Mouse (Mus musculus): ENCODE results near the gene Ubqln3.

The Ubqln3 gene

DNA sequence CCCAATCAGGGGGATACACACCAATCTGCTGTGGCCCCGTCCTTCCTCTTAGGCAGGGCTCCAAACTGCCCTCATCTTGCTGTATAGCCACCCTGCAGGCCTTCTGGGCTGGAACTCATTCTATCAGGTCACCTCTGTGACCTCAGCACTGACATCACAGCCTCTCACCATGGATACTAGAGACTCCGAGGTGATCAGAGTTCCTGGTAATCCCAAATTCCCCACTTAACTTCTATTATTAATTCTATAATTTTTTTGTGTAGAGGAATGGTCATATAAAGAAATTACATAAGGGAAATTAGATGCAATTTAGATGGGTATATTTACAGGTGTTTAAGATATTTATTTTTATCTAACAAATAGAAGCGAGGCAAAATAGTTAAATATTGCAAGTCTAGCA lies at the start of gene Ubqln3:
Gene Ubqln3, minus strand, starts transcription at position 101 of the 400 bp plus-strand sequence.
- DNase-seq (ENCODE audit: low spot score in 2 of 2), result no peak

DNA sequence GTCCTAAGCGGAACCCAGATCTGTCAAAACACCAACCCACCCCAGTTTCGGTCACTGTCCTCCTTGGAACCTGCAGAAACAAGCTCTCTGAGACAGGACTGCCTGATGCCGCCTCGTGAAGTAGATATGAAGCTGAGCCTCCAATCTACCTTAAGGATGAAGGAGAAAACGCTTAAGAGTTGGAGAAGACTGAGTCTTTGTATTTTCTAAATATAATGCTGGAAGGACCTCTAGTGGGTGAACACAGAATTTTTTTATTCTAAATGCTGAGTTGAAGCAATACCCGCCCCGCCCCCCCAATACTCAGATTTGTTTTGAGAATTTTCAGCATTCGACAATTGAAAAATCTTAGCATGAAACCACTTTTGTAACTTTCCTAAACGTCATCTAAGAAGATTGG lies 48.2 kb upstream of the Ubqln3 start:
- DNase-seq (ENCODE audit: low spot score in 2 of 2), result no peak

DNA sequence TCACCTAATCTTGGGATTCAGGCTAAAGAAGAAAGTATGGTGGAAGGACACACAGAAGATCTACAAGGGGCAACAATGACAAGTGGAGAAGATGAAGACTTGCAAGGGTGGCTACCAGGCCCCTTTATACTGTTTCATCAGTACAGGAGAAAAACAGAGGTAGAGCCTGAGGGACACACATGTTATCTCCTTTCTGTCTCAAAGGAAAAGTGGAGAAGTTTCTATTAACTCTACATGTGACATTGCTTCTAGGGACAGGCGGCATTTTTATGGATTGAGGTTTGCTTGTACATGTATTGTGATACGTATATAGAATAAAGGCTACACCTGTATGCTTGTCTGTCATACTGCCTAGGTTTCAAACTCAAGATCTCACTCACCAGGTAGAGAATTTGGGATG lies 40.2 kb upstream of the Ubqln3 start, which contains the start of gene Olfr648:
Gene Olfr648, minus strand, starts transcription at position 101 of the 400 bp plus-strand sequence.
- DNase-seq (ENCODE audit: low spot score in 2 of 2), result no peak

DNA sequence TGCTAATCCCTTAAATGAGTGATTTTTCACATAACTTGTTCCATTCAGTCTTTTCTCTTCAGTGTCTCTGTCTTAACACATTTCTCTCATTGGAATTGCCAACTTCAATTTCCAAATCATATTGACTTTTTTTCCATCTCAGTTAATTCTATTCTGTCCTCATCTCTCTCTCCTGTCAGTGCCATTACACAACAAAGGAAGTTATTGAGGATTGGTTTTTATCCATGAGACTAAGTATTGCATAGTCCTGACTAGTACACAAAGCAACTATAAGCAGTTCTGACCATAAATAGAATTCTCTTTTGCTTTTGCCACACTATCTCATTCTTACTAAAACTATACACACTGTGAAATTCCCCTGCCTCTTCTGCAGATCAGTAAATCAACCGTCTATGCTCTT lies 36.0 kb upstream of the Ubqln3 start:
- DNase-seq (ENCODE audit: low spot score in 2 of 2), result no peak

DNA sequence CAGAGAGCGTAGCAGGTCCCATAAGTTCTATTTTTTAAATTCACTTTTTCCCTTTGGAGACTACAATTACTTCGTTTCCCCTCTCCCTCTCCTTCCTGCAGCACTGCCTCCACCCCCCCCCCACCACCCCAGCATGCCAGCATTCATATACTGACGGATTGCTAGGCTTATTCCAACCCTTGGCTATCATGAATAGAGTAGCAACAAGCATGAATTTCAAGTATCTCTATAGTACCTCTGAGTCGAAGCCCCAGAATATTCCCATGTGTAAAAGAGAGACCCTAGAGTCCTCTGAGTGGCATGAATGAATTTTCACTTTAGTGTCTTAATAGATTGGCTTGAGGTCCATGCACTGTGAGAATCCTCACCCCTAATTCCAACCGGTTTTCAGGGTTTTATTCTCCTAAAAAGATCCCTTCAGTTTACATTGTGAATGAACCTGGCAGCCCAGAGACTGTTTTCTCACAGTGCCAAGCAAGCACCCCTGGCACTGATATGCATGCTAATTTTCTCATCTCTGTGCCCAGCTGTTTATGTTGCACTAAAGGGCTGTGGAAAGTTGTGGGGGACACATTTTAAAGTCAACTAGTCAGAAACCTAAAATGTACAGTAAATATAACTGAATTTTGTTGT lies 35.5 kb upstream of the Ubqln3 start:
- DNase-seq (ENCODE audit: low spot score in 2 of 2), result no peak

DNA sequence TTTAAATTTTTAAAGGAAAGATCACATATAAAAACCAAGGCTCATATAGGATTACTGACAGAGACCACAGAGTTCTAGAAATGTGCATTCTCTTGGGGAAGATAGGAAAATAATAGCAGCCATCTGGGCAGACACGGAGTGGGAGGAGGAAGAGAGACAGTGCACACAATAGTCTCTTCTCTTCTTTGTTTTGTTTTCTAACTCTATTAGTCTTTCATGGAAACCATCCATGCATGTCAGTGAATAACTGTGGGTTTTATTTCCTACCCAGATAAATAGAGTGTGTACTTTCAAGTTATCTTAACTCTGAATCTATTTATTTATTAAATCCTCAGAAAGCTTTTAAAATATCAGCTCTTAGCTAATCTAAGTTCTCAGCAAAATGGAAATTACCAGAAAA lies 32.0 kb upstream of the Ubqln3 start:
- DNase-seq (ENCODE audit: low spot score in 2 of 2), result no peak

DNA sequence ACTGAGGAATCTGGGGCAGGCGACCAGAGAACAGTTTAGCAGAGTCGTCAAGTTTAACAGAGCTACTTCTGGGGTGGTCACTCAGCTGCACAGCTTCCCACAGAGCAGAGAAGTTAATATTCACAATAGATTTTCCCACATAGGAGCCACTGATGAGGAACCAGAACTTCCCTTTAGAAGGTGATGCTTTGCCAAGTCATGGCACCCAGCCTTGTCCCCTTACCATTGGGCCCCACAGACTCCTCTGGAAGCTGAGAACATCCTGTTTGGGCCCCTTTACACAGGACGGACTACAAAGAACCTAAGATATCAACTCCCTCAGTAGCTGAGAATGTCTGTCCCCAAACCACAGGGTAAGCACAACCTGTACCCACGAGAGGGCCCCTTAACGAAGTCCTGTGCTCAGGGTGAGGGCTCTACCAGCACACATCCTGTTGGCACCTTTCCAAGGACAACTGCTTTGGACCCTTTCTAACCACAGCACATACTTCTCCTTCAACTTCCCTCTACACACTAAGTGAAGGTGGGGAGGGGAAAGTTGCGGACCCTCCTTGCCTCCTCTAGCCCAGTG lies 26.6 kb upstream of the Ubqln3 start:
- DNase-seq (ENCODE audit: low spot score in 2 of 2), result no peak

DNA sequence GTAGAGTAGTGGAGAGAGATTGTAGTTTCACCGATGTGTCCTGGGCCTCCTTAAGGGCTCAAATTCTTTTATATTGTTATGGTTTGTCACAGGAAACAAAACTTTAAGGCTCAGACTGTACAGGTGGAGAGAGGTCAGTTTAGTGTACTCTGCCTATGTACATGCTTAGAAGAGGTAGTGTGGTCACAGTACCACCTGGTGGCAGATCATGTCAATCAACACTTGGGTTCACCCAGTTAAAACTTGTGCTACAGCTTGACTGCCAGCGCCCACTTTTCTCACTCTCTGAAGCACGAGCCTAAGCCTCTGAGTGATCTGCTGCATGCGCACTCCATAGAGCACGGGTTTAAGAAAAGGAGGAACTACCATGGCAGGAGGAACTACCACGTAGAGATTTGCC lies 24.0 kb upstream of the Ubqln3 start:
- DNase-seq (ENCODE audit: low spot score in 2 of 2), result no peak

DNA sequence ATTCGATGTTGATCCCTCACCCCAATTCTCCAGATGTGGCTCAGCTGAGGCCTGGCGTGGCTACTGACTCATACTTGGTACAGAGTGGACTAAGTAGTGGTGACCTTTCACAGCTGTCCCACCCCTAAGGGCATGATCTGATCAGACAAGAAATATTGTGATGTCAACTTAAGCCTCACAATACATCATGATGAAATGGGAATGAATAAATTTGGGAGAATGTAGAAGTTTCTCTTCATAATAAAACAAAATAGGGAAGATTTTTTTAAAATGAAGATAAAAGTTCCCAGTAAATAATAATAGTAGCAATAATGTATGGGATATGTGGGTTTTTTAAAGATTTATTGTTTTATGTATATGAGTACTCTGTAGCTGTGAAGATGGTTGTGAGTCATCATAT lies 7.4 kb upstream of the Ubqln3 start, which contains the start of gene Ubqlnl:
Gene Ubqlnl, minus strand, starts transcription at position 101 of the 400 bp plus-strand sequence.
- no peak for DNase-seq (ENCODE audit: low spot score in 2 of 2)

DNA sequence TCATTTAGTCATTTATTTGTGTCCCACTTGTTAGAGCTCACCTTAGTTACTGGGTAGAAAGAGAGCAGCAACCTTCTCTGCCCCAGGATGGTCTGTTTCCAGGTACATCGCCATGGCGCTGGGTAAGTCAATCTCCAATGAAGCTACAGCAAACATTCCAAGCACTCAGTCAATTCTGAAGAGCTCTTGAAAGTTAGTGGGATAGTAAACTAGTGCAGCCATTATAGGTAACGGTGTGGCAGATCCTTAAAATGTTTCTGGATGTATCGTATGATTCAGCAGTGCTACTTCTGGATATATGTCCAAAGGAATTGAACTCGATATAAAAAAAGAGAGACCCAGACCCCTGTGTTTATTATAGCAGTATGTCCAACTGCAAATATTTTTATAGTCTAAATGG lies 5.8 kb downstream of the Ubqln3 start, which contains the start of gene Olfr643:
Gene Olfr643, minus strand, starts transcription at position 101 of the 400 bp plus-strand sequence.
- no peak for DNase-seq (ENCODE audit: low spot score in 2 of 2)

DNA sequence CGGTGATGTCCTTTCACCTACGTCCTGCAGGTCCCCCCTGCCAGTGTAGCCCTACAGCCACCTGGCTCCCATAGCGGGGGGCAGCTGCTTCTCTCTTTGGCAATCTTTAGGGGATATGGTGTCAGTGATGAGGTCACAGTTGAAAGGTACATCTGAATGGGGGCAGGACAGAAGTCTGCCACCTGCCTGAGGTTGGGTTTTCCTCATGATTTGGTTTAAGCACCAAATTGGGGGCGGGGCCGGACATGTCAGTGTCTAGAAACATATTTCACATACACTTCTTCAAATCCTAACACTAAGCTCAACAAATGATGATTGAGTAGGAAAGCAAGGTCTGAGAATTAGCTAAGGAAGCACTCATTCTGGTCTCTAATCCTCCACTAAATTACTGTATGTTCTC lies 13.4 kb downstream of the Ubqln3 start, which contains the start of gene Ubqln5:
Gene Ubqln5, minus strand, starts transcription at position 101 of the 400 bp plus-strand sequence.
- no peak for DNase-seq (ENCODE audit: low spot score in 2 of 2)

DNA sequence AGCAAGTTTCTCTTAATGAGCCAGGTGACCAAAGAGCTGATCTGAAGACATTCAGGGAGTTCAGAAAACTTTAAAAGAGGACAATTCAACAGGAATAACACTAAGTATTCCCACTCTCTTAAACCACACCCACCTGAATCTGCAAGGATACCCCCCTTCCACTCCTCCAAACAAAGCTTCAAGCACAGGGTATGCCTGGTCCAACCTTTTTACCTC lies 38.4 kb downstream of the Ubqln3 start, which contains the start of gene Olfr646:
Gene Olfr646, plus strand, starts transcription at position 117 of the 216 bp plus-strand sequence.
- no peak for DNase-seq (ENCODE audit: low spot score in 2 of 2)

DNA sequence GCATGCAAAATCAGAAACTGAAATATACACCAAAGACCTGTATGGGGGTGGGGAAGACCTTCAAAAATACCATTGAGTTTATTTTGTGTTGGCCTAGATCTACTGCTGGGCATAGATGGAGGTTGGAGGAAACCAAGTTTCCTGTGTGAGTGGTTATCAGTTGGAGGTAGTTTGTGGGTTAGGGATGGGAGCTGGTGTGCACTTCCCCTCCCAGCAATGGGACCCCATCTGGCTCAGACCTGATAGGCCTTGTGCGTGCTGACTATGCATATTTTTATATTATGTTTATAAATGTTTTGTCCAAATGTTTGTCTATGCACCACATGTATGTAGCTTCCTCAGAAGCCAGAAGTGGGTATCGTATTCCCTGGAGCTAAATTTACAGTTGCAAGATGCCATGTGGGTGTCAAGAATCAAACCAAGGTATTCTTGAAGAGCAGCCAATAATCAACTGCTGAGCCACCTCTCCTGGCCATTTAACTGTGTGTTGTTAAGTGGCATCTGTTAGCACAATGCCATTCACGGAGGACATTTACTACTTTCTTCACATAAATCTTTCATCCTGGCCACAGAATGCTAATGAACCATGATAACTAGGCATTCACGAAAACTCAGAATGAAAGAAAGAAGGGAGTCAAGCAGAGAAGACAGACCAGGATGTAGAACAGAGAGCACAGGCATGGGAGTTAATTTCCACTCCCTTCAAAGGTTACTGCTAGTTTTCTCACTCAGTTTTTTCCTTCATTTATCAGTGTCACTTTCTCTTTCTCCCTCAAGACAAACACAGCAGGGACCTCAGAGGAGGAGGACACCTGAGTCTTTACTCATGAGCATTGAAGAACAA lies 38.9 kb downstream of the Ubqln3 start:
- no peak for DNase-seq (ENCODE audit: low spot score in 2 of 2)
